22 mouse cellular contexts compared by ENCODE assay signal in the genomic region with DNA sequence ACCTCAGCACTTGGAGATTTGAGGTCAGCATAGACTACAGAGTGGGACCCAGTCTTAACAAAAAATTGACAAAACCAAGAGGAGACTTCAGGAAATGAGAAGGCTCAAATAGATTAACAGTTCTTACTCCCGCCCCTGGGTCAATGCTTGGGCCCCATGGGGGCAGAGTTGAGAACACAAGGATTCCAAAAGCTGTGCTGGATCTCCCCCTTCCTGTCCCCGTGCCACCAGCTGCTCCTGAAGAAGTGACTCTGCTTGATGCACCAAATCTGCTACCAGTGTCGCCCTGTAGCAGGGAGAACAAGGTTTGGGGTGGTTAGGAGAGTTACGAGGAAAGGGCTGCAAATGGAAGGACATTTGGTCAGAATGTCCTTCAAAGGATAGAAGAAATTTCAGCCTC.
DNase-seq lines count a peak whose midpoint lies in the region; ATAC-seq and TF ChIP-seq lines count a peak whose summit lies in the region.
"Had no signal": no experiment of that assay in that cellular context is flagged by ENCODE, and none has a peak within 500 bp of the region (broad histone marks: within the 10 kb centered on the region; RNA-seq: fewer than 3 reads in every experiment).

No protein-coding gene starts in this region.

- DNase-seq in heart, adult 11 months, result peak; percentile 91
- DNase-seq in heart, postnatal 25 days (ENCODE audit: low spot score), result no peak
- peak; percentile 24 for DNase-seq in kidney, adult 9 months
- DNase-seq in kidney, postnatal 25 days, result no peak
- peak; percentile 24 to 32 for DNase-seq in heart, postnatal 10 days
- DNase-seq in hindbrain, embryonic 11.5 days (ENCODE audit: low spot score), result no peak
- DNase-seq: adrenal gland, adult 8-10 months; cerebellum, adult 11-12 months; cerebellum, postnatal 10 days; gastrocnemius, postnatal 36 days; liver; lung, postnatal 14 days; right cerebral cortex, adult 18-20 months had no signal

- H3K9ac ChIP-seq in hindbrain, embryonic 11.5 days (ENCODE audit: low read depth, low read length), result no peak overlapping the region
- H3K9ac ChIP-seq: forebrain, embryonic 12.5 days; hindbrain, embryonic 15.5 days; midbrain, embryonic 12.5 days; neural tube, embryonic 15.5 days; stomach, embryonic 15.5 days had no signal

- 81% methylated on average over 4 of the region's 4 CpGs for WGBS in hindbrain, embryonic 11.5 days

- 0 out of 2 replicates have a peak, but pooled peaks cover 14% of the 10 kb centered on the region for H3K36me3 ChIP-seq in hindbrain, embryonic 11.5 days (ENCODE audit: control insufficient read depth, insufficient read depth, low read length)

- H3K4me1 ChIP-seq in cortical plate, adult 2 months (ENCODE audit: control insufficient read depth, insufficient read depth, low read length), result peaks cover 5% of the 10 kb centered on the region; the same call in 1 of the 2 replicates
- H3K4me1 ChIP-seq in hindbrain, embryonic 11.5 days (replicated peaks; ENCODE audit: control insufficient read depth, insufficient read depth, low read length), result 0 out of 2 replicates have a peak, but pooled peaks cover under 1% of the 10 kb centered on the region

- H3K27me3 ChIP-seq in hindbrain, embryonic 11.5 days (ENCODE audit: control insufficient read depth, insufficient read depth, low read length), result no peaks in the 10 kb centered on the region
- H3K27me3 ChIP-seq: forebrain, embryonic 12.5 days; hindbrain, embryonic 15.5 days; midbrain, embryonic 12.5 days; neural tube, embryonic 15.5 days; stomach, embryonic 15.5 days had no signal

- TF ChIP-seq POLR2A in cortical plate, adult 2 months (IDR thresholded peaks at IDR 0.05; ENCODE audit: extremely low read depth, insufficient read depth, low read length), result no peak

- TF ChIP-seq CTCF in cortical plate, adult 2 months (IDR thresholded peaks at IDR 0.05; ENCODE audit: extremely low read depth, insufficient read depth, low read length), result no peak

- H3K4me2 ChIP-seq in hindbrain, embryonic 11.5 days (replicated peaks; ENCODE audit: low read depth, low read length), result no peak overlapping the region
- H3K4me2 ChIP-seq: forebrain, embryonic 12.5 days; hindbrain, embryonic 15.5 days; midbrain, embryonic 12.5 days; neural tube, embryonic 15.5 days; stomach, embryonic 15.5 days had no signal

- H3K27ac ChIP-seq in cortical plate, adult 2 months (ENCODE audit: insufficient read depth, low read length), result 0 out of 2 replicates have a peak overlapping the region, but pooled peaks have one; percentile 29
- no peak overlapping the region for H3K27ac ChIP-seq in hindbrain, embryonic 11.5 days (ENCODE audit: low read depth, low read length)
- H3K27ac ChIP-seq: forebrain, embryonic 12.5 days; hindbrain, embryonic 15.5 days; kidney, postnatal 0 days; limb, embryonic 10.5 days; midbrain, embryonic 12.5 days; neural tube, embryonic 15.5 days; stomach, embryonic 15.5 days had no signal

- H3K4me3 ChIP-seq in cortical plate, adult 2 months (ENCODE audit: insufficient read depth, low read length), result no peak overlapping the region
- no peak overlapping the region for H3K4me3 ChIP-seq in hindbrain, embryonic 11.5 days (ENCODE audit: low read depth, low read length)
- H3K4me3 ChIP-seq: forebrain, embryonic 12.5 days; hindbrain, embryonic 15.5 days; limb, embryonic 10.5 days; midbrain, embryonic 12.5 days; neural tube, embryonic 15.5 days; stomach, embryonic 15.5 days had no signal

- intact Hi-C loops in heart, postnatal 25 days (cut with DNase I), result no loop called here
- intact Hi-C loops in heart, postnatal 10 days (cut with DNase I), result no loop called here

- ATAC-seq in hindbrain, embryonic 11.5 days (ENCODE audit: low FRiP score), result no peak
- ATAC-seq: activated CD4-positive, CD25-positive, alpha-beta regulatory T cell, adult 4 months had no signal

- no peaks in the 10 kb centered on the region for H3K9me3 ChIP-seq in hindbrain, embryonic 11.5 days (ENCODE audit: control insufficient read depth, low read length)
- H3K9me3 ChIP-seq: forebrain, embryonic 12.5 days; hindbrain, embryonic 15.5 days; limb, embryonic 10.5 days; midbrain, embryonic 12.5 days; neural tube, embryonic 15.5 days; stomach, embryonic 15.5 days had no signal

Comparison
In these comparisons a context has a peak if more than half of its experiments do, and no peak if none do; other contexts are left out.
1. DNase-seq: peak in heart, adult 11 months (single experiment), kidney, adult 9 months (single experiment) and heart, postnatal 10 days (2 of 2); none in heart, postnatal 25 days (single experiment), kidney, postnatal 25 days (0 of 2) and hindbrain, embryonic 11.5 days (single experiment).